Mouse (Mus musculus) brain, embryonic 18.5 days (tissue): ENCODE data around the gene Fam189a2.

Source experiments
- DNase-seq: peaks from one replicate; pipeline ENCODE4 v3.0.0-alpha.2; 2012; ENCODE audit warnings: low read depth, low spot score

Fam189a2 gene

GRCm38 (mm10) chr19:24025876-24026275, 4.9 kb downstream of the Fam189a2 start:
- DNase-seq, result no peak

GRCm38 (mm10) chr19:24024667-24025066, 6.2 kb downstream of the Fam189a2 start:
- DNase-seq, result no peak

GRCm38 (mm10) chr19:24024131-24024530, 6.7 kb downstream of the Fam189a2 start:
- no peak for DNase-seq

- DNase-seq, result no peak
Measured at GRCm38 (mm10) chr19:24023351-24023750, 7.5 kb downstream of the Fam189a2 start.

GRCm38 (mm10) chr19:24022771-24023170, 8.0 kb downstream of the Fam189a2 start:
- no peak for DNase-seq

- DNase-seq, result no peak
Measured at GRCm38 (mm10) chr19:24022301-24022700, 8.5 kb downstream of the Fam189a2 start.

GRCm38 (mm10) chr19:24020736-24021135, 10.1 kb downstream of the Fam189a2 start:
- DNase-seq, result no peak

- no peak for DNase-seq
Measured at GRCm38 (mm10) chr19:24019609-24020008, 11.2 kb downstream of the Fam189a2 start.

GRCm38 (mm10) chr19:24018396-24018795, 12.4 kb downstream of the Fam189a2 start:
- no peak for DNase-seq

- DNase-seq, result no peak
Measured at GRCm38 (mm10) chr19:24017892-24018291, 12.9 kb downstream of the Fam189a2 start.

- DNase-seq, result no peak
Measured at GRCm38 (mm10) chr19:24017427-24017826, 13.4 kb downstream of the Fam189a2 start.

- DNase-seq, result no peak
Measured at GRCm38 (mm10) chr19:24016706-24017386, 14.0 kb downstream of the Fam189a2 start.

- DNase-seq, result no peak
Measured at GRCm38 (mm10) chr19:24013241-24013640, 17.6 kb downstream of the Fam189a2 start.

- no peak for DNase-seq
Measured at GRCm38 (mm10) chr19:24012479-24012878, 18.3 kb downstream of the Fam189a2 start.

- DNase-seq, result no peak
Measured at GRCm38 (mm10) chr19:24007638-24008360, 23.0 kb downstream of the Fam189a2 start.

GRCm38 (mm10) chr19:24007002-24007637, 23.7 kb downstream of the Fam189a2 start:
- DNase-seq, result no peak

GRCm38 (mm10) chr19:23995766-23996399, 34.9 kb downstream of the Fam189a2 start:
- no peak for DNase-seq

- DNase-seq, result no peak
Measured at GRCm38 (mm10) chr19:23988166-23988565, 42.7 kb downstream of the Fam189a2 start.

GRCm38 (mm10) chr19:23987291-23987690, 43.5 kb downstream of the Fam189a2 start:
- no peak for DNase-seq

- no peak for DNase-seq
Measured at GRCm38 (mm10) chr19:23984186-23984585, 46.6 kb downstream of the Fam189a2 start.

GRCm38 (mm10) chr19:23980598-23980997, 50.2 kb downstream of the Fam189a2 start:
- no peak for DNase-seq

GRCm38 (mm10) chr19:23977901-23978443, 52.8 kb downstream of the Fam189a2 start:
- DNase-seq, result no peak
